Mouse (Mus musculus) embryonic facial prominence, embryonic 14.5 days (tissue): ENCODE data around the gene Elf1. TPM values are rescaled to one million over a fixed set of nuclear protein-coding genes. Genes with fewer than 3 reads are reported as not detected.

Experiments used
- ATAC-seq: fragments of 200-750 bp; cut with Nextera tagmentation; 2 replicates; pipeline ENCODE4 v1.8.0; 2017; ENCODE audit warnings: low read depth, moderate number of reproducible peaks, moderate TSS enrichment
- DNase-seq: peaks from one replicate; pipeline ENCODE4 v3.0.0-alpha.2; 2015; ENCODE audit warnings: low spot score
- H3K27ac ChIP-seq: fragments of 300-500 bp; sonication (generic); replicated peaks from 2 replicates; pipeline ENCODE4 v1.5.1; 2014; ENCODE audit warnings: low read depth, mild to moderate bottlenecking, low read length, moderate library complexity
- H3K27me3 ChIP-seq: fragments of 300-500 bp; sonication (generic); replicated peaks from 2 replicates; pipeline ENCODE4 v1.6.1; 2014; ENCODE audit warnings: low read length; ENCODE audit not compliant: control insufficient read depth, insufficient read depth
- H3K36me3 ChIP-seq: fragments of 300-500 bp; sonication (generic); 2 replicates; pipeline ENCODE4 v1.6.1; 2014; ENCODE audit warnings: low read length, mixed read lengths; ENCODE audit not compliant: control insufficient read depth, insufficient read depth
- H3K4me1 ChIP-seq: fragments of 300-500 bp; sonication (generic); 2 replicates; pipeline ENCODE4 v1.6.1; 2014; ENCODE audit warnings: antibody characterized with exemption, low read length; ENCODE audit not compliant: control insufficient read depth, insufficient read depth
- H3K4me2 ChIP-seq: fragments of 300-500 bp; sonication (generic); 2 replicates; pipeline ENCODE4 v1.6.1; 2014; ENCODE audit warnings: low read depth, mild to moderate bottlenecking, low read length, moderate library complexity, mixed read lengths
- H3K4me3 ChIP-seq: fragments of 300-500 bp; sonication (generic); 2 replicates; pipeline ENCODE4 v1.5.1; 2014; ENCODE audit warnings: low read depth, mild to moderate bottlenecking, low read length
- H3K9ac ChIP-seq: fragments of 300-500 bp; sonication (generic); 2 replicates; pipeline ENCODE4 v1.6.1; 2014; ENCODE audit warnings: low read depth, mild to moderate bottlenecking, low read length, moderate library complexity, mixed read lengths
- H3K9me3 ChIP-seq: fragments of 300-500 bp; sonication (generic); 2 replicates; pipeline ENCODE4 v1.6.1; 2016; ENCODE audit warnings: low read length; ENCODE audit not compliant: control insufficient read depth
- WGBS: fragments of 180-500 bp; shearing (Covaris S2); extraction: QIAGEN DNeasy Blood & Tissue Kit; methylation state at CpG from one replicate; pipeline ENCODE4 v1.1.7; 2014; 5-methylcytosine and 5-hydroxymethylcytosine counted together
- polyA plus RNA-seq: library from polyadenylated mRNA; unstranded; fragments of >200 nt; fragmentation: Nextera tagmentation; extraction: Ambion mirVana; gene quantifications from 2 replicates; pipeline ENCODE4 v1.2.1, GENCODE M21; 2014

Gene Elf1
- polyA plus RNA-seq, 1 experiment from 2014 or later = 12.7 TPM

GRCm38 (mm10) chr14:79500756-79501155, 19.8 kb downstream of the Elf1 start:
- 0 out of 2 replicates have a peak, but pooled peaks cover 3% of the 10 kb centered on the region for H3K36me3 ChIP-seq
- DNase-seq (no peak), ATAC-seq (no peak)
- no peak overlapping the region for H3K4me3 ChIP-seq
- peaks cover 7% of the 10 kb centered on the region; the same call in 1 of the 2 replicates for H3K4me1 ChIP-seq
- H3K27me3 ChIP-seq = no peaks in the 10 kb centered on the region
- H3K9ac ChIP-seq = no peak overlapping the region
- H3K9me3 ChIP-seq = 0 out of 2 replicates have a peak, but pooled peaks cover 2% of the 10 kb centered on the region
- H3K4me2 ChIP-seq = no peak overlapping the region
- no peak overlapping the region for H3K27ac ChIP-seq
- 79% methylated on average over 4 of the region's 4 CpGs for WGBS

GRCm38 (mm10) chr14:79503371-79504075, 22.5 kb downstream of the Elf1 start:
- H3K9ac ChIP-seq = no peak overlapping the region
- H3K9me3 ChIP-seq = 0 out of 2 replicates have a peak, but pooled peaks cover 2% of the 10 kb centered on the region
- no peaks in the 10 kb centered on the region for H3K27me3 ChIP-seq
- no peak overlapping the region for H3K4me2 ChIP-seq
- peaks cover 7% of the 10 kb centered on the region; the same call in 1 of the 2 replicates for H3K4me1 ChIP-seq
- peak overlapping the region; percentile 58 for H3K27ac ChIP-seq
- WGBS = 44% methylated on average over 5 of the region's 5 CpGs
- peak; percentile 84 for DNase-seq
- H3K36me3 ChIP-seq = 0 out of 2 replicates have a peak, but pooled peaks cover 3% of the 10 kb centered on the region
- peak; percentile 47 for ATAC-seq
- no peak overlapping the region for H3K4me3 ChIP-seq

GRCm38 (mm10) chr14:79504246-79505006, 23.4 kb downstream of the Elf1 start:
- Histone ChIP-seq H3K27ac (peak overlapping the region; percentile 58), H3K36me3 (0 out of 2 replicates have a peak, but pooled peaks cover 3% of the 10 kb centered on the region), H3K4me1 (peaks cover 7% of the 10 kb centered on the region; the same call in 1 of the 2 replicates), H3K4me3 (no peak overlapping the region), H3K4me2 (no peak overlapping the region), H3K9me3 (0 out of 2 replicates have a peak, but pooled peaks cover 2% of the 10 kb centered on the region), H3K27me3 (no peaks in the 10 kb centered on the region), H3K9ac (no peak overlapping the region)
- ATAC-seq = no peak
- no peak for DNase-seq
- 92% methylated on average over 7 of the region's 7 CpGs for WGBS

GRCm38 (mm10) chr14:79506207-79506606, 25.2 kb downstream of the Elf1 start:
- no peak for DNase-seq
- Histone ChIP-seq H3K27ac (no peak overlapping the region), H3K4me3 (no peak overlapping the region), H3K36me3 (no peaks in the 10 kb centered on the region), H3K9me3 (0 out of 2 replicates have a peak, but pooled peaks cover 2% of the 10 kb centered on the region), H3K27me3 (no peaks in the 10 kb centered on the region), H3K4me2 (no peak overlapping the region), H3K4me1 (peaks cover 13% of the 10 kb centered on the region), H3K9ac (no peak overlapping the region)
- no peak for ATAC-seq
- 75% methylated on average over 9 of the region's 9 CpGs for WGBS

GRCm38 (mm10) chr14:79507846-79508245, 26.9 kb downstream of the Elf1 start:
- 57% methylated on average over 1 of the region's 1 CpGs for WGBS
- Histone ChIP-seq H3K9me3 (no peaks in the 10 kb centered on the region), H3K9ac (no peak overlapping the region), H3K27me3 (no peaks in the 10 kb centered on the region), H3K27ac (no peak overlapping the region), H3K4me1 (peaks cover 13% of the 10 kb centered on the region), H3K4me2 (no peak overlapping the region), H3K4me3 (no peak overlapping the region), H3K36me3 (no peaks in the 10 kb centered on the region)
- DNase-seq = no peak
- no peak for ATAC-seq

- H3K9me3 ChIP-seq = no peaks in the 10 kb centered on the region
- no peak overlapping the region for H3K4me3 ChIP-seq
- WGBS = 71% methylated on average over 9 of the region's 9 CpGs
- no peak for DNase-seq
- ATAC-seq = no peak
- no peak overlapping the region for H3K27ac ChIP-seq
- peaks cover 10% of the 10 kb centered on the region for H3K4me1 ChIP-seq
- no peak overlapping the region for H3K9ac ChIP-seq
- no peaks in the 10 kb centered on the region for H3K36me3 ChIP-seq
- no peak overlapping the region for H3K4me2 ChIP-seq
- H3K27me3 ChIP-seq = no peaks in the 10 kb centered on the region
These were observed 27.8 kb downstream of the Elf1 start for GRCm38 (mm10) chr14:79508662-79509305.

GRCm38 (mm10) chr14:79511521-79511920, 30.5 kb downstream of the Elf1 start:
- H3K4me2 ChIP-seq = no peak overlapping the region
- DNase-seq = no peak
- 56% methylated on average over 1 of the region's 1 CpGs for WGBS

GRCm38 (mm10) chr14:79513951-79514350, 33.0 kb downstream of the Elf1 start:
- Histone ChIP-seq H3K27me3 (no peaks in the 10 kb centered on the region), H3K4me3 (no peak overlapping the region), H3K9me3 (no peaks in the 10 kb centered on the region), H3K4me2 (no peak overlapping the region), H3K4me1 (peaks cover 7% of the 10 kb centered on the region; the same call in 1 of the 2 replicates), H3K9ac (no peak overlapping the region), H3K36me3 (no peaks in the 10 kb centered on the region), H3K27ac (no peak overlapping the region)
- WGBS = 76% methylated on average over 2 of the region's 2 CpGs
- ATAC-seq = no peak
- no peak for DNase-seq

More at GRCm38 (mm10) chr14:79511521-79511920, 30.5 kb downstream of the Elf1 start:
- no peak overlapping the region for H3K27ac ChIP-seq
- ATAC-seq = no peak
- peaks cover 7% of the 10 kb centered on the region; the same call in 1 of the 2 replicates for H3K4me1 ChIP-seq
- no peaks in the 10 kb centered on the region for H3K27me3 ChIP-seq
- no peak overlapping the region for H3K9ac ChIP-seq
- no peak overlapping the region for H3K4me3 ChIP-seq
- H3K9me3 ChIP-seq = no peaks in the 10 kb centered on the region
- H3K36me3 ChIP-seq = no peaks in the 10 kb centered on the region
